Mouse (Mus musculus): ENCODE results near the gene Pofut1. TPM values are rescaled to one million over a fixed set of nuclear protein-coding genes. Genes with fewer than 3 reads are reported as not detected.

The Pofut1 gene
- polyA plus RNA-seq, 1 experiment from 2014 or later: 2.6 TPM

DNA sequence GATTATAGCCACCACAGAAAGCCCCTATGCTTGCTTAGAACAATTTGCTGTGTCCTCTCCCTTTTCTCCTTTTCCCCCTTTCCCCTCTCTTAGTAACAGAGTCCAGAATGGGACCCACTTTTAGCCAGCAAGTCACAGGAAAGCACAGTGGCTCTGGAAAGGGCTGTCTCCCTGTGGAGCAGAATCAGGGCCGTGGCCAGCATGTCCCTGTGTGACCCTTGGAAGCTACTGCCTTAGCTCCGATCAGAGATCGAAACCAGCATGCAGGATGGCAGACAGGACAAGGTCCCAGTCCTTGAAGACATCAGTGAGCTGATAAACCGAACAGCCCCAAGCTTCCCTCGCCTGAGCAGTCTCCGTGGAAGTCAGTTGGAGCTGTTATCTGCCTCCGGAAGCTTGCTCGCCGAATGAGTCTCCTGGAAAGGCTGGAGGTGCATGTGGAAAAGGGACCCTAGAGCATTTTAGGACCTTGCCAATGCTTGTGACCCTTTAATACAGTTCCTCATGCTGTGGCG lies 23.4 kb upstream of the Pofut1 start:
- Histone ChIP-seq H3K4me1 (replicated peaks) (peaks cover 59% of the 10 kb centered on the region), H3K4me2 (no peak overlapping the region), H3K27ac (replicated peaks) (no peak overlapping the region), H3K27me3 (no peaks in the 10 kb centered on the region), H3K4me3 (replicated peaks) (no peak overlapping the region), H3K36me3 (replicated peaks) (no peaks in the 10 kb centered on the region), H3K9me3 (replicated peaks) (no peaks in the 10 kb centered on the region), H3K9ac (no peak overlapping the region)
- 75% methylated on average over 10 of the region's 10 CpGs for whole genome bisulfite sequencing (ENCODE audit: insufficient replicate concordance)
- no peak for ATAC-seq (ENCODE audit: insufficient read depth)

DNA sequence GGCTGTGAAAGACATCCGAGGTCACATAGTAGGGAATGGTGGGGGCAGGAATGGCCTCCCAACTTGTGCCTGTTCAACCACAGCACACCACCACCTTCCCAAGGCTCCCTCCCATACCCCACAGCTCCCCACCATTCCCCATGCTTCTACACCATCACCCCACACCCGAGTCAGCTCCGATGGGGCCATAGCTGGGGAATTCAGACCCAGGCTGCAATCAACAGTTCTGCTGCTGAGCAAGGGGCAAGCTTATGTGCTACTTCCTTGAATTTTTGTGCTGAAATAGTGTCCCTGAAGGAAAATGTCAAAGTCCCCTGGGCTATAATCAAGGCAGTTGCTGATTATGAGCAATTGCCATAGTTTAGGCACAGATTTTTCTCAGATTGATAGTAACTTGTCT lies 22.8 kb upstream of the Pofut1 start:
- Histone ChIP-seq H3K4me3 (replicated peaks) (no peak overlapping the region), H3K27me3 (no peaks in the 10 kb centered on the region), H3K4me2 (no peak overlapping the region), H3K36me3 (replicated peaks) (no peaks in the 10 kb centered on the region), H3K27ac (replicated peaks) (no peak overlapping the region), H3K9me3 (replicated peaks) (no peaks in the 10 kb centered on the region), H3K9ac (no peak overlapping the region), H3K4me1 (replicated peaks) (peaks cover 66% of the 10 kb centered on the region)
- 88% methylated on average over 3 of the region's 3 CpGs for WGBS (ENCODE audit: insufficient replicate concordance)
- ATAC-seq (ENCODE audit: insufficient read depth): no peak

DNA sequence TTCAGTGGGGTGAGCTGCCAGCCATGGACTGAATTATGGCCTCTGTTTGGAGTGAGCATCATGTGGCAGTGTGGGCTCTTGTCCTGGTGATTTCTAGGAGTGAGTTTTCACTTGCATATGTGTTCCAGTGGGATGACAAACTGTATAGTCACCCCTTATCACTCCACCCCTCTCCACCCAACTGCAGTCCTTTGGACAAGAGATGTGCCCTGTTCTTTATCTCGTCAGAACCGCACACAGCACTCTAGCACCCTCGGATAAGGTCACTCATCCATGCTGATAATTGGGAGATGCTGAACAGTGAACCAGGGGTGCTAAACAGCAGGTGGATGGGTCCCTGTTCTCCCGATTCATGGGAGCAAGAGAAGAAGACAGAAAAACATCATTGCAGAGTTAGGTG lies 19.7 kb upstream of the Pofut1 start:
- no peaks in the 10 kb centered on the region; the same call in 1 of the 2 replicates for H3K36me3 ChIP-seq (replicated peaks)
- H3K4me1 ChIP-seq (replicated peaks): peaks cover 79% of the 10 kb centered on the region
- H3K4me3 ChIP-seq (replicated peaks): peak overlapping the region; percentile 9
- H3K9me3 ChIP-seq (replicated peaks): no peaks in the 10 kb centered on the region
- peak overlapping the region; percentile 65 for H3K4me2 ChIP-seq
- peak; percentile 97 for ATAC-seq (ENCODE audit: insufficient read depth)
- 15% methylated on average over 4 of the region's 4 CpGs for WGBS (ENCODE audit: insufficient replicate concordance)
- no peaks in the 10 kb centered on the region for H3K27me3 ChIP-seq
- peak overlapping the region; percentile 49 for H3K9ac ChIP-seq
- peak overlapping the region; percentile 90 for H3K27ac ChIP-seq (replicated peaks)

- H3K27me3 ChIP-seq: no peaks in the 10 kb centered on the region
- peak overlapping the region; percentile 9 for H3K4me3 ChIP-seq (replicated peaks)
- peak overlapping the region; percentile 65 for H3K4me2 ChIP-seq
- H3K36me3 ChIP-seq (replicated peaks): peaks cover 4% of the 10 kb centered on the region; the same call in 1 of the 2 replicates
- peak overlapping the region; percentile 90 for H3K27ac ChIP-seq (replicated peaks)
- H3K4me1 ChIP-seq (replicated peaks): peaks cover 84% of the 10 kb centered on the region
- peak; percentile 81 for ATAC-seq (ENCODE audit: insufficient read depth)
- no peaks in the 10 kb centered on the region for H3K9me3 ChIP-seq (replicated peaks)
- peak overlapping the region; percentile 49; the same call in 1 of the 2 replicates for H3K9ac ChIP-seq
These were observed 19.2 kb upstream of the Pofut1 start for GRCm38 (mm10) chr2:153222130-153222529.

DNA sequence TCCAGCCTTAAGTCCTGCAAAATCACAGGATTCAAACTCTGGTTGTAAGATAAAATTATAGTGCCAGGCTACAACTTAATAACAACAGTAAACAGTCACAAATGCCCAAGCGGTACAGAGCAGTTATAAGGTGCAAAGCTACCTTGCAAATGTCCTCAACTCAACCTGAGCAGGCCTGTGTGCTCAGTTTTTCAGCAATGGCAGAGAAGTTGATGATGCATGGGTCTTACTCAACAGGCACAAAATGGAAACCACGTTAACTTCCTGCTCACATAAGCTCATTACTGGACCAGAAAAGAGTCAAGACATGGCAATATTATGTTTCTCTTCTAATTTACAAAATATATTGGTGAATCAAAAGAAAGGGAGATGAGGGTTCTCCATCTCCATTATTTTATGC lies 18.8 kb upstream of the Pofut1 start:
- Histone ChIP-seq H3K4me2 (peak overlapping the region; percentile 65), H3K27ac (replicated peaks) (peak overlapping the region; percentile 90), H3K27me3 (no peaks in the 10 kb centered on the region), H3K9me3 (replicated peaks) (no peaks in the 10 kb centered on the region), H3K4me3 (replicated peaks) (no peak overlapping the region), H3K4me1 (replicated peaks) (peaks cover 89% of the 10 kb centered on the region), H3K9ac (0 out of 2 replicates have a peak overlapping the region, but pooled peaks have one; percentile 49), H3K36me3 (replicated peaks) (peaks cover 9% of the 10 kb centered on the region)
- 68% methylated on average over 2 of the region's 2 CpGs for WGBS (ENCODE audit: insufficient replicate concordance)
- ATAC-seq (ENCODE audit: insufficient read depth): no peak

- no peak for ATAC-seq (ENCODE audit: insufficient read depth)
These were observed 16.3 kb upstream of the Pofut1 start, which contains the start of gene Tspyl3 for GRCm38 (mm10) chr2:153224946-153225594. Gene Tspyl3, minus strand, starts transcription at chr2:153225441.

DNA sequence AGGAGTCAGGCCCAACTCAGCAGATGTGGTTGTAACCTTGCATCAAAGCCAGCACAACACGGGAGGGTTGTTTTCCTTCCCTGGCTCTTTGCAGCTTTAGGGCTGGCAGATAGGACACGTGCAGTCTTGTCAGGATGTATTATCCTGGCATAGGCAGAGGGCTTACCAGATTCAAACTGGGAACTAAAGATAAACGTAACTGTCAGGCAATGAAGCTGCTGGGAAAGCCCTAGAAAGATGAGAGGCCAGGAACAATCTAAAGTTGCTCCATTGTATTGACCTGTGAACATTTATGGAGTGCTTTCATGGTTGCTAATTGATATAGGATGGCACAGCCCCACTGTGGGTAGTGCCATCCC lies 15.8 kb upstream of the Pofut1 start:
- peaks cover 99% of the 10 kb centered on the region for H3K4me1 ChIP-seq (replicated peaks)
- H3K36me3 ChIP-seq (replicated peaks): peaks cover 32% of the 10 kb centered on the region
- peak overlapping the region; percentile 87 for H3K4me2 ChIP-seq
- peak overlapping the region; percentile 69 for H3K9ac ChIP-seq
- peak overlapping the region; percentile 87 for H3K27ac ChIP-seq (replicated peaks)
- H3K27me3 ChIP-seq: no peaks in the 10 kb centered on the region
- under 1% methylated on average over 3 of the region's 3 CpGs for WGBS (ENCODE audit: insufficient replicate concordance)
- H3K4me3 ChIP-seq (replicated peaks): peak overlapping the region; percentile 61
- no peak for ATAC-seq (ENCODE audit: insufficient read depth)
- H3K9me3 ChIP-seq (replicated peaks): no peaks in the 10 kb centered on the region

More at GRCm38 (mm10) chr2:153224946-153225594, 16.3 kb upstream of the Pofut1 start, which contains the start of gene Tspyl3:
- Histone ChIP-seq H3K9ac (peak within 1 kb of the TSS; percentile 69), H3K4me2 (peak within 1 kb of the TSS; percentile 87), H3K27me3 (no peaks in the 10 kb centered on the region), H3K9me3 (replicated peaks) (no peaks in the 10 kb centered on the region), H3K27ac (replicated peaks) (peak within 1 kb of the TSS; percentile 87), H3K4me1 (replicated peaks) (peaks cover 99% of the 10 kb centered on the region), H3K36me3 (replicated peaks) (peaks cover 27% of the 10 kb centered on the region), H3K4me3 (replicated peaks) (peak within 1 kb of the TSS; percentile 61)
- under 1% methylated on average over 31 of the region's 31 CpGs for WGBS (ENCODE audit: insufficient replicate concordance)

DNA sequence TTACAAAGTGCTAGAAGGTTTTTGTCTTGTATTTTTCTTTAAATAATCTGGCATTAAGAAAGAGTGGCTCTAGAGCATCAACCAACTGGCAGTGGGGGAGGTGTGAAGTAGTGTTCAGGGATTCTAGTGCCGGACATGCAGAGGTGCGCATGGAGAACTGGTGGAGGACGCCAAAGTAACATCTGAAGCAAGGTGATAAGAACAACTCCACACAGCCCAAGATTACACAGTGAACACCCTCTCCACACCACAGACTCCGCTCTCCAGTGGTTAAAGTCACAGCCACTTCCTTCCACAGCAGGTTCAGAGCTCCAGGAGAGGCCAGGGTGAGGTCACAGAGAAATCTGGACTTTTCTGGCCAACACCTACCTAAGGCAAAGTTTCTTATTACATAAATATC lies 13.4 kb upstream of the Pofut1 start:
- 28% methylated on average over 4 of the region's 4 CpGs for WGBS (ENCODE audit: insufficient replicate concordance)
- Histone ChIP-seq H3K9ac (0 out of 2 replicates have a peak overlapping the region, but pooled peaks have one; percentile 23), H3K27ac (replicated peaks) (peak overlapping the region; percentile 90), H3K36me3 (replicated peaks) (peaks cover 56% of the 10 kb centered on the region), H3K27me3 (no peaks in the 10 kb centered on the region), H3K9me3 (replicated peaks) (no peaks in the 10 kb centered on the region), H3K4me3 (replicated peaks) (no peak overlapping the region), H3K4me1 (replicated peaks) (peaks cover 90% of the 10 kb centered on the region), H3K4me2 (peak overlapping the region; percentile 56)
- peak; percentile 92 for ATAC-seq (ENCODE audit: insufficient read depth)

- Histone ChIP-seq H3K4me2 (peak overlapping the region; percentile 56), H3K4me1 (replicated peaks) (peaks cover 85% of the 10 kb centered on the region), H3K27me3 (no peaks in the 10 kb centered on the region), H3K27ac (replicated peaks) (peak overlapping the region; percentile 90), H3K9me3 (replicated peaks) (no peaks in the 10 kb centered on the region), H3K9ac (peak overlapping the region; percentile 23; the same call in 1 of the 2 replicates), H3K36me3 (replicated peaks) (peaks cover 61% of the 10 kb centered on the region), H3K4me3 (replicated peaks) (peak overlapping the region; percentile 9; the same call in 1 of the 2 replicates)
- ATAC-seq (ENCODE audit: insufficient read depth): peak; percentile 5; the same call in 1 of the 2 replicates
- 71% methylated on average over 5 of the region's 5 CpGs for WGBS (ENCODE audit: insufficient replicate concordance)
These were observed 12.8 kb upstream of the Pofut1 start for GRCm38 (mm10) chr2:153228523-153228922.

- no peak overlapping the region for H3K4me3 ChIP-seq (replicated peaks)
- H3K4me1 ChIP-seq (replicated peaks): peaks cover 45% of the 10 kb centered on the region
- no peak for ATAC-seq (ENCODE audit: insufficient read depth)
- H3K4me2 ChIP-seq: 0 out of 2 replicates have a peak overlapping the region, but pooled peaks have one; percentile 2
- peaks cover 64% of the 10 kb centered on the region for H3K36me3 ChIP-seq (replicated peaks)
- no peak overlapping the region for H3K27ac ChIP-seq (replicated peaks)
- H3K27me3 ChIP-seq: no peaks in the 10 kb centered on the region
- no peak overlapping the region for H3K9ac ChIP-seq
- WGBS (ENCODE audit: insufficient replicate concordance): 72% methylated on average over 4 of the region's 4 CpGs
- H3K9me3 ChIP-seq (replicated peaks): no peaks in the 10 kb centered on the region
These were observed 4.1 kb upstream of the Pofut1 start for GRCm38 (mm10) chr2:153237193-153237592.

GRCm38 (mm10) chr2:153237891-153238290 lies 3.4 kb upstream of the Pofut1 start:
- Histone ChIP-seq H3K36me3 (replicated peaks) (peaks cover 57% of the 10 kb centered on the region), H3K9me3 (replicated peaks) (no peaks in the 10 kb centered on the region), H3K27ac (replicated peaks) (peak overlapping the region; percentile 98), H3K27me3 (no peaks in the 10 kb centered on the region), H3K4me3 (replicated peaks) (peak overlapping the region; percentile 91), H3K4me2 (peak overlapping the region; percentile 79), H3K9ac (peak overlapping the region; percentile 98; the same call in 1 of the 2 replicates), H3K4me1 (replicated peaks) (peaks cover 52% of the 10 kb centered on the region)
- 72% methylated on average over 4 of the region's 4 CpGs for WGBS (ENCODE audit: insufficient replicate concordance)
- ATAC-seq (ENCODE audit: insufficient read depth): no peak

All from liver, embryonic 15.5 days (tissue).